ENCODE assay signal across 8 mouse cellular contexts in the genomic region with DNA sequence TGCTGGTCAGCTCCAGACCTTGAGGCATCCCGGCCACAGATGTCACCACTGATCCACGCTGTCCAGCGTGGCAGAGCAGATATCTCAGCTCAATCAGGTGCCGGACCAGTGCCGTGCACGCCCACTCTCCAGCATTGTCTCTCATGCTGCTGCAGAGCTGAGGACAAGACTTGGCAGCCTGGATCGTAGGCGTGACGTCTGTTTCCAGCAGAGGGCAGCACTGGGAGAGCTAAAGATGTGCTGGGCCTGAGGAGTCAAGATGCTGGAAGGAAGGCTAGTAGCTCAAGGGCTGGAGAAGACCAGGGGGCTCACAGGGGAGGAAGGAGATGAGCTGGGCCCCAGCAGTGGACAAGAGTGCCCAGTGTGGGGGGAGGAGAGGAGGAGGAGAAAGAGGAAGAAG.
DNase-seq lines count a peak whose midpoint lies in the region; ATAC-seq and TF ChIP-seq lines count a peak whose summit lies in the region.

No protein-coding gene starts in this region.

- peak; percentile 99 for TF ChIP-seq CTCF in ES-Bruce4 (IDR thresholded peaks at IDR 0.05; ENCODE audit: low read depth, low read length)
- peak; percentile 96 for TF ChIP-seq CTCF in heart, postnatal 0 days (IDR thresholded peaks at IDR 0.05; ENCODE audit: low read depth)

- H3K27me3 ChIP-seq in ES-Bruce4 (ENCODE audit: control insufficient read depth, insufficient read depth, low read length, poor library complexity, severe bottlenecking): no peaks in the 10 kb centered on the region
- H3K27me3 ChIP-seq in forebrain, embryonic 12.5 days: peaks cover 48% of the 10 kb centered on the region
- no peaks in the 10 kb centered on the region for H3K27me3 ChIP-seq in heart, postnatal 0 days (ENCODE audit: control insufficient read depth, insufficient read depth, low read length)

- H3K36me3 ChIP-seq in ES-Bruce4 (ENCODE audit: control insufficient read depth, insufficient read depth, low read length, poor library complexity, severe bottlenecking): no peaks in the 10 kb centered on the region
- no peaks in the 10 kb centered on the region for H3K36me3 ChIP-seq in forebrain, embryonic 12.5 days (replicated peaks)
- no peaks in the 10 kb centered on the region for H3K36me3 ChIP-seq in heart, postnatal 0 days (replicated peaks; ENCODE audit: control insufficient read depth, insufficient read depth, low read length)

- 10% methylated on average over 9 of the region's 9 CpGs for WGBS in forebrain, embryonic 12.5 days
- WGBS in heart, postnatal 0 days: 2% methylated on average over 9 of the region's 9 CpGs

- ATAC-seq in forebrain, embryonic 12.5 days (ENCODE audit: low FRiP score): 0 out of 2 replicates have a peak, but pooled peaks have one; percentile 6
- no peak for ATAC-seq in heart, postnatal 0 days (ENCODE audit: insufficient read depth, low read depth)

- no peak overlapping the region for H3K4me3 ChIP-seq in ES-Bruce4 (ENCODE audit: low read depth, low read length)
- H3K4me3 ChIP-seq in forebrain, embryonic 12.5 days (replicated peaks): no peak overlapping the region
- H3K4me3 ChIP-seq in heart, postnatal 0 days (ENCODE audit: low read depth, low read length): no peak overlapping the region

- TF ChIP-seq EP300 in ES-Bruce4 (IDR thresholded peaks at IDR 0.05; ENCODE audit: insufficient read depth, low read depth, low read length): no peak
- no peak for TF ChIP-seq EP300 in heart, postnatal 0 days (IDR thresholded peaks at IDR 0.05; ENCODE audit: low read depth)

- H3K9me3 ChIP-seq in ES-Bruce4 (replicated peaks; ENCODE audit: control insufficient read depth, insufficient read depth, low read length, poor library complexity, severe bottlenecking): no peaks in the 10 kb centered on the region
- no peaks in the 10 kb centered on the region for H3K9me3 ChIP-seq in forebrain, embryonic 12.5 days
- H3K9me3 ChIP-seq in heart, postnatal 0 days (replicated peaks; ENCODE audit: control insufficient read depth, low read length): no peaks in the 10 kb centered on the region

- peak; percentile 62 for DNase-seq in c-Kit-positive CD71-negative TER-119-negative erythroid progenitor cells, embryonic 14.5 days (ENCODE audit: low read depth)
- peak; percentile 74 for DNase-seq in heart, postnatal 0 days (ENCODE audit: low spot score)
- peak; percentile 81 to 94 for DNase-seq in layer of hippocampus, adult 18-20 months (ENCODE audit: low spot score in 2 of 2)
- DNase-seq in lung, postnatal 14 days: peak; percentile 91
- DNase-seq in retina, postnatal 7 days (ENCODE audit: low read depth, low spot score): peak; percentile 75
- DNase-seq in urinary bladder, adult 2 months (ENCODE audit: low spot score): peak; percentile 54

- H3K27ac ChIP-seq in ES-Bruce4 (ENCODE audit: insufficient read depth, low read length): no peak overlapping the region
- no peak overlapping the region for H3K27ac ChIP-seq in forebrain, embryonic 12.5 days
- H3K27ac ChIP-seq in heart, postnatal 0 days (ENCODE audit: low read depth): no peak overlapping the region; the same call in 1 of the 2 replicates

- H3K4me1 ChIP-seq in ES-Bruce4 (ENCODE audit: control insufficient read depth, insufficient read depth, low read length): no peaks in the 10 kb centered on the region
- H3K4me1 ChIP-seq in forebrain, embryonic 12.5 days: peaks cover 25% of the 10 kb centered on the region
- peaks cover 28% of the 10 kb centered on the region for H3K4me1 ChIP-seq in heart, postnatal 0 days (ENCODE audit: control insufficient read depth, insufficient read depth)

- no peak for TF ChIP-seq POLR2A in ES-Bruce4 (IDR thresholded peaks at IDR 0.05; ENCODE audit: insufficient read depth, low read length)

- H3K9ac ChIP-seq in ES-Bruce4 (ENCODE audit: low read depth, poor library complexity, severe bottlenecking): no peak overlapping the region
- no peak overlapping the region for H3K9ac ChIP-seq in forebrain, embryonic 12.5 days
- no peak overlapping the region for H3K9ac ChIP-seq in heart, postnatal 0 days (replicated peaks; ENCODE audit: low read depth, low read length)

- no peak overlapping the region for H3K4me2 ChIP-seq in forebrain, embryonic 12.5 days
- peak overlapping the region; percentile 78 for H3K4me2 ChIP-seq in heart, postnatal 0 days (ENCODE audit: low read depth, low read length)
